Mouse (Mus musculus) heart, embryonic 16.5 days (tissue): ENCODE results near the gene Cmah. TPM values are rescaled to one million over a fixed set of nuclear protein-coding genes. Genes with fewer than 3 reads are reported as not detected.

Experiments
- ATAC-seq: fragments of 200-750 bp; cut with Nextera tagmentation; replicated peaks from 2 replicates; pipeline ENCODE4 v1.8.0; 2017; ENCODE audit warnings: moderate number of reproducible peaks; ENCODE audit not compliant: insufficient read depth, low FRiP score; ENCODE audit errors: extremely low read depth
- H3K27ac ChIP-seq: fragments of 300-500 bp; sonication (generic); 2 replicates; pipeline ENCODE4 v1.5.1; 2014; ENCODE audit warnings: mild to moderate bottlenecking, low read length, control low read depth, moderate library complexity
- H3K27me3 ChIP-seq: fragments of 300-500 bp; sonication (generic); 2 replicates; pipeline ENCODE4 v1.6.1; 2014; ENCODE audit warnings: low read length, mixed read lengths; ENCODE audit not compliant: control insufficient read depth, insufficient read depth
- H3K36me3 ChIP-seq: fragments of 300-500 bp; sonication (generic); 2 replicates; pipeline ENCODE4 v1.6.1; 2014; ENCODE audit not compliant: control insufficient read depth, insufficient read depth
- H3K4me1 ChIP-seq: fragments of 300-500 bp; sonication (generic); 2 replicates; pipeline ENCODE4 v1.6.1; 2014; ENCODE audit warnings: low read length, mixed read lengths; ENCODE audit not compliant: control insufficient read depth, insufficient read depth
- H3K4me2 ChIP-seq: fragments of 300-500 bp; sonication (generic); 2 replicates; pipeline ENCODE4 v1.6.1; 2014; ENCODE audit warnings: low read depth, mild to moderate bottlenecking, control low read depth, low read length
- H3K4me3 ChIP-seq: fragments of 300-500 bp; sonication (generic); 2 replicates; pipeline ENCODE4 v1.5.1; 2014; ENCODE audit warnings: mild to moderate bottlenecking, control low read depth, low read length
- H3K9ac ChIP-seq: fragments of 300-500 bp; sonication (generic); 2 replicates; pipeline ENCODE4 v1.6.1; 2014; ENCODE audit warnings: low read length, control low read depth
- H3K9me3 ChIP-seq: fragments of 300-500 bp; sonication (generic); replicated peaks from 2 replicates; pipeline ENCODE4 v1.6.1; 2016; ENCODE audit warnings: low read length; ENCODE audit not compliant: control insufficient read depth
- WGBS: fragments of 180-500 bp; shearing (Covaris S2); extraction: QIAGEN DNeasy Blood & Tissue Kit; methylation state at CpG from one replicate; pipeline ENCODE4 v1.1.7; 2014; 5-methylcytosine and 5-hydroxymethylcytosine counted together
- polyA plus RNA-seq: library from polyadenylated mRNA; unstranded; fragments of >200 nt; fragmentation: Nextera tagmentation; extraction: Ambion mirVana; gene quantifications from 2 replicates; pipeline ENCODE4 v1.2.1, GENCODE M21; 2015

Cmah gene
- polyA plus RNA-seq, 1 experiment from 2014 or later = 2.2 TPM

GRCm38 (mm10) chr13:24336818-24337217 is 9.6 kb downstream of the Cmah start:
- no peak overlapping the region for H3K4me3 ChIP-seq
- H3K9me3 ChIP-seq = no peaks in the 10 kb centered on the region
- 69% methylated on average over 4 of the region's 4 CpGs for WGBS
- no peak for ATAC-seq
- no peak overlapping the region for H3K9ac ChIP-seq
- no peaks in the 10 kb centered on the region for H3K36me3 ChIP-seq
- H3K4me1 ChIP-seq = peaks cover 10% of the 10 kb centered on the region
- H3K27ac ChIP-seq = no peak overlapping the region
- no peak overlapping the region for H3K4me2 ChIP-seq
- H3K27me3 ChIP-seq = no peaks in the 10 kb centered on the region

GRCm38 (mm10) chr13:24337874-24338273 is 10.7 kb downstream of the Cmah start:
- Histone ChIP-seq H3K4me1 (peaks cover 10% of the 10 kb centered on the region), H3K36me3 (no peaks in the 10 kb centered on the region), H3K9me3 (no peaks in the 10 kb centered on the region), H3K27ac (peak overlapping the region; percentile 57; the same call in 1 of the 2 replicates), H3K4me3 (no peak overlapping the region), H3K4me2 (no peak overlapping the region), H3K27me3 (no peaks in the 10 kb centered on the region), H3K9ac (no peak overlapping the region)
- 46% methylated on average over 3 of the region's 3 CpGs for WGBS
- no peak for ATAC-seq

- Histone ChIP-seq H3K9ac (no peak overlapping the region), H3K36me3 (no peaks in the 10 kb centered on the region), H3K4me1 (peaks cover 10% of the 10 kb centered on the region), H3K27ac (peak overlapping the region; percentile 57), H3K4me3 (no peak overlapping the region), H3K9me3 (no peaks in the 10 kb centered on the region), H3K27me3 (no peaks in the 10 kb centered on the region), H3K4me2 (no peak overlapping the region)
- WGBS = 34% methylated on average over 4 of the region's 4 CpGs
- ATAC-seq = peak; percentile 56
Measured at GRCm38 (mm10) chr13:24338343-24338861, 11.2 kb downstream of the Cmah start.

- ATAC-seq = no peak
- H3K4me1 ChIP-seq = peaks cover 10% of the 10 kb centered on the region
- H3K4me2 ChIP-seq = no peak overlapping the region
- no peak overlapping the region for H3K4me3 ChIP-seq
- H3K36me3 ChIP-seq = no peaks in the 10 kb centered on the region
- no peaks in the 10 kb centered on the region for H3K27me3 ChIP-seq
- H3K9me3 ChIP-seq = no peaks in the 10 kb centered on the region
- no peak overlapping the region for H3K27ac ChIP-seq
- H3K9ac ChIP-seq = no peak overlapping the region
Measured at GRCm38 (mm10) chr13:24339907-24340306, 12.7 kb downstream of the Cmah start.

- WGBS = 64% methylated on average over 6 of the region's 6 CpGs
- Histone ChIP-seq H3K9me3 (no peaks in the 10 kb centered on the region), H3K4me1 (peaks cover 10% of the 10 kb centered on the region), H3K9ac (no peak overlapping the region), H3K4me3 (no peak overlapping the region), H3K27me3 (no peaks in the 10 kb centered on the region), H3K27ac (no peak overlapping the region; the same call in 1 of the 2 replicates), H3K36me3 (no peaks in the 10 kb centered on the region), H3K4me2 (no peak overlapping the region)
- ATAC-seq = no peak
Measured at GRCm38 (mm10) chr13:24340462-24340861, 13.3 kb downstream of the Cmah start.

GRCm38 (mm10) chr13:24342091-24342490 is 14.9 kb downstream of the Cmah start:
- 67% methylated on average over 4 of the region's 4 CpGs for WGBS
- Histone ChIP-seq H3K4me1 (peaks cover 10% of the 10 kb centered on the region), H3K9ac (no peak overlapping the region), H3K4me3 (no peak overlapping the region), H3K36me3 (no peaks in the 10 kb centered on the region), H3K4me2 (no peak overlapping the region), H3K9me3 (no peaks in the 10 kb centered on the region), H3K27ac (peak overlapping the region; percentile 48), H3K27me3 (no peaks in the 10 kb centered on the region)
- ATAC-seq = no peak; the same call in 1 of the 2 replicates

- H3K4me1 ChIP-seq = no peaks in the 10 kb centered on the region
- H3K4me2 ChIP-seq = no peak overlapping the region
- H3K27ac ChIP-seq = no peak overlapping the region
- no peak overlapping the region for H3K9ac ChIP-seq
- H3K36me3 ChIP-seq = no peaks in the 10 kb centered on the region
- H3K9me3 ChIP-seq = peaks cover 5% of the 10 kb centered on the region
- H3K4me3 ChIP-seq = no peak overlapping the region
- no peak for ATAC-seq
- 79% methylated on average over 5 of the region's 5 CpGs for WGBS
- H3K27me3 ChIP-seq = no peaks in the 10 kb centered on the region
Measured at GRCm38 (mm10) chr13:24353004-24353403, 25.8 kb downstream of the Cmah start.

GRCm38 (mm10) chr13:24354751-24355150 is 27.5 kb downstream of the Cmah start:
- WGBS = 73% methylated on average over 5 of the region's 5 CpGs
- Histone ChIP-seq H3K4me3 (no peak overlapping the region), H3K36me3 (no peaks in the 10 kb centered on the region), H3K9me3 (peaks cover 5% of the 10 kb centered on the region), H3K4me2 (no peak overlapping the region), H3K27ac (no peak overlapping the region), H3K4me1 (no peaks in the 10 kb centered on the region), H3K27me3 (no peaks in the 10 kb centered on the region), H3K9ac (no peak overlapping the region)
- no peak for ATAC-seq

GRCm38 (mm10) chr13:24359181-24359580 is 32.0 kb downstream of the Cmah start:
- H3K9me3 ChIP-seq = no peaks in the 10 kb centered on the region
- no peak for ATAC-seq
- 82% methylated on average over 1 of the region's 1 CpGs for WGBS

More at GRCm38 (mm10) chr13:24359181-24359580, 32.0 kb downstream of the Cmah start:
- H3K27me3 ChIP-seq = no peaks in the 10 kb centered on the region
- H3K4me2 ChIP-seq = no peak overlapping the region
- no peak overlapping the region for H3K9ac ChIP-seq
- H3K4me1 ChIP-seq = no peaks in the 10 kb centered on the region
- H3K36me3 ChIP-seq = no peaks in the 10 kb centered on the region
- no peak overlapping the region for H3K27ac ChIP-seq
- no peak overlapping the region for H3K4me3 ChIP-seq
